Mouse (Mus musculus): ENCODE data around the gene Sqstm1. TPM values are rescaled to one million over a fixed set of nuclear protein-coding genes. Genes with fewer than 3 reads are reported as not detected.

Sqstm1 gene
- polyA plus RNA-seq, 1 experiment from 2014 or later: 422 TPM

DNA sequence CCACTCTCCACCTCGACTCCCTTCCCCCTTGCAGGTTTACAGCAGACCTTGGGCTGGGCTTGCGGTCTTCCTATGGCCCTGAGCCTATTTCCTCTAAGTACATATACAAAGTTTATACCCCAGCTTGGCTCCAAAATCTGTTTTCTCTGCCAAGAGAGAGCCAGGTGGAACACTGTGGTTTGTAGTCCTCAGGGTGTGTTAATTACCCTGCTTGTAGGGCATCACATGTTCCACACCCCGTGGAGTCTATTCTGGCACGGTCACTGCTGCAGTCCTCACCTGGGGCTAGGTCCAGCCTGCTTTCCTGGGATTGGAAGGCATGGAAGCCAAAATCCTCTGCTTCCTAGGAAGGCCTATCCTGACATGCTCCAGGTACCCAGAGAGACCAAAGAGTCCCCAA, 17.1 kb upstream of the Sqstm1 start:
- Histone ChIP-seq H3K27ac (replicated peaks) (no peak overlapping the region), H3K9me3 (no peaks in the 10 kb centered on the region), H3K36me3 (peaks cover 17% of the 10 kb centered on the region), H3K27me3 (no peaks in the 10 kb centered on the region), H3K4me3 (no peak overlapping the region), H3K4me2 (peak overlapping the region; percentile 95), H3K4me1 (replicated peaks) (peaks cover 60% of the 10 kb centered on the region), H3K9ac (no peak overlapping the region)
- 73% methylated on average over 4 of the region's 4 CpGs for WGBS
- no peak for ATAC-seq (ENCODE audit: low FRiP score, low read depth)

DNA sequence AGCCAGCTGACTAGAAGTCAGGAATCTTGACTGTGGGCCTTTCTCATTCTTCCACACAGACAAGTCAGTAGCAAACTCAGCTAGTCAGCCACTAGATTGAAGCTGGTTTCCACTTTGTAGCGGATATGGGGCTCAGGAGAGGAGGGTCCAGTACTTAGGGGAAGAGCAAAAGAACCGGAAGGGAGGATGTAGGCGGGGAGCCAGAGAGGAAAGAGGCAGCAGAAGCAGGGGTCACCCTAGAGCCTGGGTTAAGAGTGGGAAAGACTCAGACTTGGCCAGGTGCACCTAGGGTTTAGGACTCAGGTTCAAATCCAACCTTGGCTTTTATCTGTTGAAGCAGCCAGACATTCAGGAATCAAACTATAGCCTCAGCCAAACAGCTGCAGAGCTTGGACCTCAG, 16.6 kb upstream of the Sqstm1 start:
- peaks cover 65% of the 10 kb centered on the region for H3K4me1 ChIP-seq (replicated peaks)
- H3K27me3 ChIP-seq: no peaks in the 10 kb centered on the region
- H3K27ac ChIP-seq (replicated peaks): no peak overlapping the region
- peak overlapping the region; percentile 96 for H3K4me3 ChIP-seq
- 78% methylated on average over 3 of the region's 3 CpGs for WGBS
- H3K4me2 ChIP-seq: peak overlapping the region; percentile 95
- H3K9ac ChIP-seq: peak overlapping the region; percentile 100; the same call in 1 of the 2 replicates
- no peak for ATAC-seq (ENCODE audit: low FRiP score, low read depth)
- H3K36me3 ChIP-seq: peaks cover 12% of the 10 kb centered on the region
- no peaks in the 10 kb centered on the region for H3K9me3 ChIP-seq

DNA sequence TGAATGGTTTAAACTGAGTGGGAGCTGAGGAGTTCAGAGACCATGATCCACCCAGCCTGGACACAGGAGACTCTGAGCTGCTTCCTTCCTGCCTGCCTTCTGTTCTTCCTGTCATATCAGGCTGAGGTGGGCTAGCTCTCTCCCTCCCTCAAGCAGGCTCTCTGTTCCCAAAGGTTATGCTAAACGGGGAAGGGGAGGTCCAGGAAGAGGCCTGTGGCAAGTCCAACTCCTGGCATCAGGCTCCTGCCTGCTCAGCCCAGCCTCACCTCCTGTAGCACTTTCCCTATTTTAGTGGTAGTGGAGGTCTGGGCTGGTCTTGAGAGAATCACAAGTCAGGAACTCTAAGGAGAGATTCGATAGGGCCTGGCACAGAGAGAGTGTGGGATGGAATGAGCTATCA, 15.8 kb upstream of the Sqstm1 start:
- Histone ChIP-seq H3K27ac (replicated peaks) (peak overlapping the region; percentile 91; the same call in 1 of the 2 replicates), H3K27me3 (no peaks in the 10 kb centered on the region), H3K9me3 (no peaks in the 10 kb centered on the region), H3K4me2 (peak overlapping the region; percentile 95), H3K9ac (peak overlapping the region; percentile 100), H3K4me3 (peak overlapping the region; percentile 96), H3K36me3 (0 out of 2 replicates have a peak, but pooled peaks cover 6% of the 10 kb centered on the region), H3K4me1 (replicated peaks) (peaks cover 65% of the 10 kb centered on the region)
- ATAC-seq (ENCODE audit: low FRiP score, low read depth): no peak
- WGBS: 39% methylated on average over 2 of the region's 2 CpGs

DNA sequence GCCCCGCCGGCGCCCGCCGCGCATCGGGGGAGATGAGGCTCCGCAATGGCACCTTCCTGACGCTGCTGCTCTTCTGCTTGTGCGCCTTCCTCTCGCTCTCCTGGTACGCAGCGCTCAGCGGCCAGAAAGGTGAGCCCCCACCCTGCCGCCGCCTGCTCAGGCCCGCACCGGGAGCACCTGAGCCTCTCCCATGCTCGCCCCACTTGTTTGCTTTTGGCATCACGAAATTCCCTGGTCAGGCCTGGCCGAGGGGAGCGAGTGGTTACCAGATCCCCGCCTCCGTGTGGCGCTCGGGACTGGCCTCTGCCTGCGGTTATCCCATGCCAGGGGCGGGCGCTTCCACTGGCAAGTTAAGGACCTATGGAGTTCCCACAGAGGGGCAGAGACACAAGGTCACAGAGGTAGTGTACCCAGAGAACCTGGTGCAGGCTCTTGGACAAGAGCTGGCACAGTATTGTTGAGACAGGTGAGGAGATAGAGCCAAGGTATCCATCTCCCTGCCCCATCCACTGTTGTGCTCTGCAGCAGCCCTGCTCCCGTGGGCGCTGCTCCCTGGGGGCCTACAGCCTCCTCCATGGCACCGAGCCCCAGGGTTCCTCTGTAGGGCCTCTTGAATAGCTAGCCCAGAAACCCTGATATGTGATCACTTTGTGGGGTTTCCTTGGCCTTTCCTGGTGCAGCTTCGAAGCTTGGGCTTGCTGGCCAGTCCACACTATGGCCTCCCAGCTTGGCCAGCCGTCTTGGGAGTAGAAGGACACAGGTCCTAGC, 15.2 kb upstream of the Sqstm1 start:
- WGBS: 3% methylated on average over 34 of the region's 34 CpGs
- Histone ChIP-seq H3K4me2 (peak overlapping the region; percentile 95), H3K27ac (replicated peaks) (peak overlapping the region; percentile 91), H3K4me1 (replicated peaks) (peaks cover 61% of the 10 kb centered on the region), H3K27me3 (no peaks in the 10 kb centered on the region), H3K4me3 (peak overlapping the region; percentile 96), H3K36me3 (0 out of 2 replicates have a peak, but pooled peaks cover 3% of the 10 kb centered on the region), H3K9me3 (no peaks in the 10 kb centered on the region), H3K9ac (peak overlapping the region; percentile 100)
- ATAC-seq (ENCODE audit: low FRiP score, low read depth): peak; percentile 39

DNA sequence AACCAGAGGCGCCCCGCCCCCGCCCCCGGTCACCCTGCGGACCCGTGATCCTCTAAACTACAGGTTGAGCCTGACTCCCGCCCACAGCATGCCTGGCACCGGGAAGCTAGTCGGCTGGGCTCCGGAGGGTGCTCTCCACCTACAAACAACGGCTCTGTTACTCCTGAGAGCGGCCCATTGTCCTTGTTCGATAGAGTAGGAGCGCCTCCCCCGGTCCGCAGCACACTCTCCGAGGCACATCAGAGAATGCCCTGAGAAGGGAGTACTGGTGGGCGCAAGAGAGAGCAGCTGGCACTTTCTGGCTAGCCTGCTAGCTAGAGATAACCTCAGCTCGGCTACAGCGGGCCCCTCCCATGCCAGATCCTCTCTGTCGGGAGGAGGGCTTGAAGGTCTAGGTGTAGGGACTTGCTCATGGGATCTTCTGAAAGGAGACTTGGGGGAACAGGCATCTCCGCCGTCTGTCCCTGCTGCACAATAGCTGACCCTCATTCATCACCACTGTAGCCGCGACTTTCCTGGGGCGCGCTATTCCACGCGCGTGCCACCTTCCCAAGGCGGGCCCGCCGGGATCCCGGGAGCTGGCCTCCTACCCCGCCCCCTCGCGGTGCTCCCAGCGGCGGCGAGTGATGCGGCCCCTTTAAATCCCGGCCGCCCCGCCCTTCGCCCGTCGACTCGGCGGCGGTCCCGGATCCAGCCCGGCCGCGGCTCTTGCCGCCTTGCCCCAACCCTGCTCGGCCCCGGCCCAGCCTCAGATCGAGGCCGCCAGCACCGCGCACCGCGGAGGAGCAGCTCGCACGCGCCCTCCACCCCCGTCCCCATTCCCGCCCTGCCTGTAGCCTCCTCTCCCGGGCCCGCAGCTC, 14.3 kb upstream of the Sqstm1 start:
- H3K9ac ChIP-seq: peak overlapping the region; percentile 100
- peak; percentile 76 for ATAC-seq (ENCODE audit: low FRiP score, low read depth)
- H3K27ac ChIP-seq (replicated peaks): peak overlapping the region; percentile 91
- H3K9me3 ChIP-seq: no peaks in the 10 kb centered on the region
- peak overlapping the region; percentile 95 for H3K4me2 ChIP-seq
- H3K4me3 ChIP-seq: peak overlapping the region; percentile 96
- 0 out of 2 replicates have a peak, but pooled peaks cover 3% of the 10 kb centered on the region for H3K36me3 ChIP-seq
- no peaks in the 10 kb centered on the region for H3K27me3 ChIP-seq
- under 1% methylated on average over 57 of the region's 70 CpGs for WGBS
- peaks cover 58% of the 10 kb centered on the region for H3K4me1 ChIP-seq (replicated peaks)

DNA sequence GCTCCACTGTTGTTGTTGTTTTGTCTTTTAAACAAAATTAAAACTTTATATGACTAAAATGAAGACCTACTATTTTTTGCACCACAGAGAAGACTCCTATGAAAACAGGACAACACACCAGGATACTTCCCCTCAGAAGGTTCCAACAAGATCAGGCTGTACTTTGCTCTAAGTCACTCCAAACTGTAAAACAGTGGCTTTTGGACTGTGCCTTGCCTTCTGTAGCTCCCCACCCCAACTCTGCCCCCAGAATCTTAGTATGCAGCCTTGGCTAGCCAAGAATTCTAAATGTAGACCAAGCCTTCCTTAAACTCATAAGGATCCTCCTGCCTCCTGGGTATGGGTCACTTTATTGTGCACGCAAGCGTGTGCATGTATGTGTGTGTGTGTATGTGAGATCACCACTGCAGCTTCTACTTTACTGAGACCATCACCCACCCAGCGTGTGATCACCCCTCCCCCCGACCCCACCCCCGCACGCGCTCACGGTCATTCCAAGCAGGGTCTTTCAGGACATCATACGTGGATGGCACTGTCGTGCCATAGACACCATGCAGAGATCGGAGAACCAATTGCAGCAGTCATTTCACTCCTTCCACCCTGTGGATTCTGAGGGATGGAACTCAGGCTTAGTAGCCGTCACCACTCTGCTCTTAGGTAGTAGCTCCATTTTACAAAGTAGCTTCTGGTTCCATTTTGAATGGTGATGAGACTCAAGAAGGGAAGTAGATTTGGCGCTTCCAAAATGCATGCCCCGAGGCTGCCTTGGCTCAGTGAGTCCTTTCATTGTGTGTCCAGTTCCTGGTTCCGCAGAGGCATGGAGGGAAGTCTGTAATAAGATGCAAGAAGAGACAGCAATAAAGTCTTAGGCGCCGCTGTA, 13.4 kb upstream of the Sqstm1 start:
- ATAC-seq (ENCODE audit: low FRiP score, low read depth): peak; percentile 13
- Histone ChIP-seq H3K27me3 (no peaks in the 10 kb centered on the region), H3K27ac (replicated peaks) (peak overlapping the region; percentile 91), H3K4me2 (peak overlapping the region; percentile 95), H3K4me3 (peak overlapping the region; percentile 96), H3K36me3 (0 out of 2 replicates have a peak, but pooled peaks cover 3% of the 10 kb centered on the region), H3K9me3 (no peaks in the 10 kb centered on the region), H3K4me1 (replicated peaks) (peaks cover 51% of the 10 kb centered on the region), H3K9ac (peak overlapping the region; percentile 100)
- 2% methylated on average over 17 of the region's 17 CpGs for WGBS

DNA sequence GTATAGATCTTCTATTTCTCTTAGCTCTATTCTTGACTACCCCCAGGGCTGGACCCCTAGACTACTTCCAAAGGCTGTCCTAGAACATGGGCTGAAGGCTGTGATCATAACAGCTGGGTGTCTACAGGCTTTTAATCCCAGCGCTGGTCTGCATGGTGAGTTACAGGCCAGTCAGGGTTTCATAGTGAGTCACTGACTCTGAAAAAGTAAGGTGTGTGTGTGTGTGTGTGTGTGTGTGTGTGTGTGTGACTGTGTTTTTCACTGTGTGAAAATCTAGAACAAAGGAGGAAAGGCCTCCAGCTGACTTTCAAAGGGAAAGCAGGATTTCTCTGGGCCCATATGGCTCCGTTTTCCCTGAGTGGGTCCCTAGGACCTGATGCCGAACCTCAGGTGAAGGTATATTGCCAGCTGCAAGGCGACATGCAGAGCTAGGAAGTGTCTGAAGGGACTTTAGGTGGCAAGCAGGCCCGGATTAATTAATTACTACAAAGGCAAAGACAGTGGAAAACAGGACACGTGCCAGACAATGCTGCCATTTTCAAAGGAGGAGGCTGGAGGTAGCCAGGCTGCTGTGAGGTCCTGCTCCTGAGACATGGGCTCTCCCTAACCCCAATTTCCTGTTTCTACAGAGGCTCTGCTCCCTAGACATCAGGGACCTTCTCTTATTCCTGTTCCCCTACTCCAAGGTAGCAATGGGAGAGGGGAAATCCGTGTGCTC, 12.1 kb upstream of the Sqstm1 start:
- Histone ChIP-seq H3K36me3 (0 out of 2 replicates have a peak, but pooled peaks cover under 1% of the 10 kb centered on the region), H3K9me3 (no peaks in the 10 kb centered on the region), H3K9ac (no peak overlapping the region), H3K4me1 (replicated peaks) (peaks cover 48% of the 10 kb centered on the region), H3K27ac (replicated peaks) (0 out of 2 replicates have a peak overlapping the region, but pooled peaks have one; percentile 22), H3K4me3 (peak overlapping the region; percentile 9; the same call in 1 of the 2 replicates), H3K4me2 (peak overlapping the region; percentile 95), H3K27me3 (no peaks in the 10 kb centered on the region)
- ATAC-seq (ENCODE audit: low FRiP score, low read depth): no peak
- 47% methylated on average over 7 of the region's 7 CpGs for WGBS

DNA sequence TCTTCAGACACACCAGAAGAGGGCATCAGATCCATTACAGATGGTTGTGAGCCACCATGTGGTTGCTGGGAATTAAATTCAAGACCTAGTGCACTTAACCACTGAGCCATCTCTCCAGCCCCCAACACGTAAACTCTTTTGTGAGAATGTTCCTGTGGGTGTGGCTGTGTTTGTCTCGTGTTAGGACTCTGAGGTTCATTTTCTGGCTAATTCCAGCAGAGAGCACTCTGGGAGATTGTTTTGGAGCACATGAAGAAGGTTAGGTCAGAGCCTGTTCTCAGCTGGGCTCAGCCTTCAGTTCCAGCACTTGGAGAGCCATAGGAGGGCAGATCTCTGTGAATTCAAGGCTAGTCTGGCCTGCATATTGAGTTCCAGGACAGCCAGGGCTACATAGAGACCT, 9.2 kb upstream of the Sqstm1 start:
- Histone ChIP-seq H3K9me3 (no peaks in the 10 kb centered on the region), H3K27me3 (no peaks in the 10 kb centered on the region), H3K4me3 (no peak overlapping the region), H3K4me2 (no peak overlapping the region), H3K4me1 (replicated peaks) (peaks cover 38% of the 10 kb centered on the region), H3K27ac (replicated peaks) (no peak overlapping the region), H3K36me3 (no peaks in the 10 kb centered on the region), H3K9ac (no peak overlapping the region)
- WGBS: 53% methylated on average over 2 of the region's 2 CpGs
- no peak for ATAC-seq (ENCODE audit: low FRiP score, low read depth)

DNA sequence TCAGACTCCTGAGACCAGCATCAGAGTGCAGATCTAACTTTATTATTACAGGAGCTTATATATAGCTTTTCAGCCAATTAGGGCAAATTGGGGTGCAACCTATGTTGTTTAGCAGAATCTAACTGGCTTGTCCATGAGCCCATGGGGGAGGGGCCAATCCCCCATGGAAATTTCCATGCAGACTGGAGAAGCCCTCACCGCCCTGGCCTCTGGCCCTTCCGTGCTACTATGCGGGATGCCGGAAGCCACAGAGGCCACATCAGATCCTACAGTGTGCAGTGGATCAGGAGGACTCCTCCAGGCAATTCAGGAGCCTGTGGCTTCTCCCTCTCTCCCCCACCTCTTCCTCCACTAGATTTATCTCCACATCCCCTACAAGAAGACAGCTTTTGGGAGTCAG, 7.2 kb upstream of the Sqstm1 start:
- WGBS: 60% methylated on average over 4 of the region's 4 CpGs
- Histone ChIP-seq H3K9ac (no peak overlapping the region), H3K9me3 (no peaks in the 10 kb centered on the region), H3K4me3 (no peak overlapping the region), H3K4me2 (no peak overlapping the region), H3K36me3 (no peaks in the 10 kb centered on the region), H3K27me3 (no peaks in the 10 kb centered on the region), H3K27ac (replicated peaks) (no peak overlapping the region), H3K4me1 (replicated peaks) (peaks cover 29% of the 10 kb centered on the region)
- ATAC-seq (ENCODE audit: low FRiP score, low read depth): no peak

DNA sequence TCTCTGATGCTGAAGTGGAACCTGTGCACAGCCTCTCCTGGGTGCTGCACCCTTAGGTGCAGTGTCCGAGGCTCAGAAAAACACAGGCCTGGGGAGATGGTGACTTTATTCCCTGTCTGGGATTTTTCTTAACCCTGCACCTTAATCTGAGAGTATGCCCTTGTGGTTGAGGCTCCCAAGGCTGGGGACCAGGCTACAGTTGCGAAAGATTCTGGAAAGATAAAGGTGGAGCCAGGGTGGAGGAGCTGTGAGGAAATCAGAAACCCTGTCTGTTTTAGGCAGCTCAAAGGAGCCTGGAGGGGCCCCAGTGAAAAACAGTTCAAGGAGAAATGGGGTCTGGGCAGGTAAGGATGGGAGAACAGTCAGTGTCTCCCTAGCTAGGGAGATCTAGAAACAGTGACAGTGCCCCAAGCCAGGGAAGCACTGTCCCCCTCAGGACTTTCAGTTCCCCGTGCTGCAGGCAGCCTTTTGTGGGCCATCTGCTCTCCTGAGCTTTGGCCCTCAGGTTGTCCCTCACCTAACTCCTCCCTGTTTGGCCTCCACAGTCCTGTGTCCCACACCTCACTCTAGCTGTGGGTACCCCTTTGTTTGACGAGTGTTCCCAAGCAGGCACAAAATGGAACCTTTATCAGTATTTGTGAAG, 6.2 kb upstream of the Sqstm1 start:
- no peak for ATAC-seq (ENCODE audit: low FRiP score, low read depth)
- H3K4me1 ChIP-seq (replicated peaks): peaks cover 26% of the 10 kb centered on the region; the same call in 1 of the 2 replicates
- H3K36me3 ChIP-seq: no peaks in the 10 kb centered on the region
- no peaks in the 10 kb centered on the region for H3K27me3 ChIP-seq
- H3K4me3 ChIP-seq: no peak overlapping the region
- no peaks in the 10 kb centered on the region for H3K9me3 ChIP-seq
- H3K27ac ChIP-seq (replicated peaks): no peak overlapping the region
- H3K9ac ChIP-seq: no peak overlapping the region
- WGBS: 84% methylated on average over 4 of the region's 4 CpGs
- H3K4me2 ChIP-seq: no peak overlapping the region

All from hindbrain, embryonic 15.5 days (tissue).